Mouse (Mus musculus) adipose tissue, adult 10 weeks (tissue): ENCODE data around the gene Ankib1. TPM values are rescaled to one million over a fixed set of nuclear protein-coding genes. Genes with fewer than 3 reads are reported as not detected.

ENCODE experiments used
- polyA plus RNA-seq: library from polyadenylated mRNA; stranded (reverse); fragments of 350-450 nt; fragmentation: Illumina TruSeq; extraction: RNeasy Lipid Tissue Mini Kit (QIAGEN cat#74804); gene quantifications from one replicate; pipeline ENCODE4 v1.2.3, GENCODE M21; 2014; ENCODE audit warnings: low read depth, low replicate concordance

Ankib1 gene
- 13.6 TPM for polyA plus RNA-seq

DNA sequence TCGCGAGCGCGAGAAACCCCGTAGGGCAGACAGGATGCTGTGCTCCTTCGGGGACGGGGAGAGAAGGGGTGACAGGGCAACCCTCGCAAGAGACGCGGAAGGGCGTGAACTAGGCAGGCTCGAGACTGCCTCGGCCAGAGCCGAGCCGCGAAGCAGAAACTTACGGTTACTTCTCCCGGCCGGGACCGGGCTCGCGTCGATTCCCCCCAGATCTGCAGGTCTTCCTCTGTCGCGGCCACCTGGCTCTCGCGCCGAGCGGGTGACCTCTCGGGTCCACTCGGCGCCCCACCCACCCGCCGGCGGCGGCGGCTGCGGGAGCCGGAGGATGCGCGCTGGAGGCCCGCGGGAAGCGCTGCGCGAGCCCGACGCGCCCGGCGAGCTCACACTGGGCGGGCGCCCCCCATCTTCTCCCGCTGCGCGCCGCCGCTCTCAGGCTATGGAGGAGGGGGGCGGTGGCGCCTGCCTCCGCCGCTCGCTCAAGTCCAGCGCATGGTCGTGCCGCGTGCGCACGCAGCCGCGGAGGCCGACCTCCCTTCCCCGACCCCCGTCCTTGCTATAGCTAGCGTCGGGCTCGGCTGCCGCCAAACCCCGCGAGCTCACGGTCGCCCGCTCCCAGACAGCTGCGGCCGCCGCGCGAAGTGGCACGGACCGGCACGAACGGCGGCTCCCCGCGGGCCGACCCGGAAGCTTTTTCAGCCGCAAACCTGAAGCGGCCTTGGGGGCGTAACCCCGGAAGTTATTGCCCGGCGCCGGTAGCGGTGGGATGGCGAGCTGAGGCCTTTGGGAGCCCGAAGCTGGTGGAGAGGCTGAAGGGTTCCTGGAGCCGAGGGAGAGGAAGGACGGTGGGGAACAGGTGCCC, at the start of gene Ankib1, which contains the start of gene Krit1:
Gene Ankib1, minus strand, starts transcription at position 493 of the 859 bp plus-strand sequence.
Gene Krit1, plus strand, starts transcription at position 752 of the 859 bp plus-strand sequence.

DNA sequence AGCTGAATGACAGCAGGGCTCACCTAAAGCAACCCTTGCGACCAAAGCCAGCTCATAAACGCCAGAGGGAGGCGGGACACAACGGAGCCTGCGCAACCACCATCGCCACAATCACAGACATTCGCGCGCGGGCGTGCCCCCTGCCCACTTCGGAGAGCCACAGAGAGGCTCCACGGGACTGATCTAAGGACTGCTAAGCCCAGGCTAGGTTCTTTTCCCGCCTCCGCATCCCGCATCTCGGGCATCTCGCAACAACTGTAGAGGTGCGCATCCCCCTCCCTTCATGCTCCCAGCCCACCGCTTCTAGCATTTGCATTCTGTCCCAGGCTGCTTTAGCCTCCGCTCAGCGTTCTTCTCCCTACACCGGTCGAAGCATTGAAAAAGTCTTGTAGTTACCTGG, 42.3 kb upstream of the Ankib1 start, which contains the start of gene Lrrd1:
Gene Lrrd1, plus strand, starts transcription at position 148 of the 400 bp plus-strand sequence.

DNA sequence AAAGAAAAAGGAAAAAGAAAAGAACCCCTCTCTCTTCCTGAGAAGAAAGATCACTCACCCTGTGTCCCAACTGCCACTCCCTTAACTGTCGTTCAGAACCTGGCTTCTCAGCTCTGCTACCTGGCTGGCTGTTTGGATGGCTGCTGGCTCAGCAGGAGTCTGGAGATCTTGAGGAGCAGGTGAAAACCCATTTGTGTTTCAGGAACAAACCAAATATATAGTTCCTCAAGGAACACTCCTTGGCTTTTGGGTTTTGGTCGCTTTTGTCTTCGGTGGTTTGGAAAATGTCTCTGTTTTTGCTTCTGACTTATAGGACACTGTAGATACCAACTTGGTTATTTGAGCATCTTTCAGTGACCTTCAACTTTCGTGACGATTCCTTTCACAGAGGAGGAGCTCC, 145.6 kb downstream of the Ankib1 start, which contains the start of gene Gatad1:
Gene Gatad1, minus strand, starts transcription at position 101 of the 400 bp plus-strand sequence.

DNA sequence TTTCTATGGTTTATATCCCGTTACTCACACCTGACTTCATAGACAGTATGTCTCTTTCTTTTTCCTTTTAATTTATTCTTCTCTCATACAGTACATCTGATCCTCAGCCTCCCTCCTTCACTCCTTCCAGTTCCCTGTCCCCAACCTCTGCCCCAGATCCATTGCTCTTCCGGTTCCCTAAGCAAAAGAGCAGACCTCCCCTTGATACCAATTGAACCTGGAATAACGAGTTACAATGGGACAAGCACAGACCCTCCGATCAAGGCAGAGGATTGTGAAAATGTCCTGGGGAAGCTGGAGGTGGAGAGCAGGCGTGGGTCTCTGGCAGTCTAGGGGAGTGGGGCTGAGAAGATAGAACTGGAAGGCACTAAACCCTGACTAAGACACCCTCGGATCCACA, 151.8 kb downstream of the Ankib1 start, which contains the start of gene Tmbim7:
Gene Tmbim7, plus strand, starts transcription at position 301 of the 400 bp plus-strand sequence.

Other genes starting within 250 kb of the Ankib1 start
- 6.0 TPM for gene 1700109H08Rik, start 231.4 kb downstream of the Ankib1 start, polyA plus RNA-seq
- 22.2 TPM for gene Pex1, start 206.9 kb downstream of the Ankib1 start, polyA plus RNA-seq
- gene Rbm48, start 206.3 kb downstream of the Ankib1 start, polyA plus RNA-seq, result 9.6 TPM
- 5.0 TPM for gene Tmbim7, start 151.7 kb downstream of the Ankib1 start, polyA plus RNA-seq
- gene Gatad1, start 145.7 kb downstream of the Ankib1 start, polyA plus RNA-seq, result 80.5 TPM
- gene Krit1, start 259 bp upstream of the Ankib1 start, polyA plus RNA-seq, result 23.5 TPM
- 0.60 TPM for gene Lrrd1, start 42.2 kb upstream of the Ankib1 start, polyA plus RNA-seq
- gene Mterf1a, start 91.0 kb upstream of the Ankib1 start, polyA plus RNA-seq, result 5.5 TPM
- 25.4 TPM for gene Akap9, start 125.1 kb upstream of the Ankib1 start, polyA plus RNA-seq